Mouse (Mus musculus): ENCODE results near the gene Pmepa1. TPM values are rescaled to one million over a fixed set of nuclear protein-coding genes. Genes with fewer than 3 reads are reported as not detected.

The Pmepa1 gene
- polyA plus RNA-seq, 1 experiment: 5.3 TPM

DNA sequence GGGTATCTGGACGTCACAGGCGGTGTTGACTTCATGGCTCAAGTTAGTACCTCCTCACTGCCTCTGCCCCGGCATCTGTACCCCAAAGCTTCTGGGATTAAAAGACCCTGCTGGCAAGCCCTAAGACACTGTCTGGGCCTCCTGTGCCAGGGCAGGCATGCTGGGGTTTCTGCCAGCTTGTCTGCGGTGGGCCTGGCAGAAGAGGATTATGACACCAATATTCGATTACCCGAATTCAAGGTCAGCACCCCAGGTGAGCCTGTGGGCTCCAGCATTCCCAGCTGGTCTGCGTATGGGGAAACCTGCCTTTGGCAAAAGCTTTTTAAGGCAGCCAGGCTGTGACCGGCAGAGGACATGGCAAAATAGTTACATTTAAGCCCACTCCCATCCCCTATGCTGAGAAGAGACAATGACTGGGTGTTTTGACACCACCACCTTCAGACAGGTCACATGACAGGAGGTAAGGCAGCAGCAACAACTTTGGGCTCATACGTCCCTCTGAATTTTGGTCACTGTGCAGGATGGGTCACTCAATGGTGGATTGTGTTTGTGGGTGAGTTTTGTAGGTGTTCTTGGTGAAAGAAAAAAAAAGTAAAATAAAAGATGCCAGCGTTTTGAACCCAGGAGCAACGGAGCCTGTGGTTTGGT lies 5.6 kb downstream of the Pmepa1 start:
- no peaks in the 10 kb centered on the region for H3K9me3 ChIP-seq
- H3K4me1 ChIP-seq: peaks cover 15% of the 10 kb centered on the region
- TF ChIP-seq GATA1 (IDR thresholded peaks at IDR 0.05; ENCODE audit: borderline replicate concordance, low read length): no peak
- no peak for TF ChIP-seq FLI1 (IDR thresholded peaks at IDR 0.05; ENCODE audit: low read length)
- H3K27me3 ChIP-seq (replicated peaks): peaks cover 99% of the 10 kb centered on the region
- no peaks in the 10 kb centered on the region for H3K36me3 ChIP-seq (replicated peaks; ENCODE audit: low read length)
- no peak overlapping the region for H3K4me3 ChIP-seq (replicated peaks)

DNA sequence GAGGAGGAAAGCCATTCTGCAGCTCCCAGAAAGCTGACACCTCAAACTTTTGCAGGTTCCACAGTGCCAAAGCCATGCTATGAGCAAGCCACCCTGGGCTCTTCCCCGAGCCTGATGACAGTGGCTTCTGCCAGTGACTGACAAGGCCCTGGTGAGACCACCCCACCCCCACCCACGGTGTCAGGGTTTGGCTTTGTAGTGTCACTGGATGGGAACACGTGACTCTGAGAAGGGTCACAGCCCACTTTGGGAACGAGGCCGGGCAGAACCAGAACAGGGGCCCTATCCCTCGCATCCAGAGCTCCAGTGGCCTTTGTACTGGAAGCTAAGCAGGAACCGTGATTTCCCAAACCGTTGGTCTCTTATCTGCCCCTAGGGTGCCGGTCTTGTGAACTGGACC lies 6.1 kb downstream of the Pmepa1 start:
- peaks cover 9% of the 10 kb centered on the region for H3K4me1 ChIP-seq
- no peaks in the 10 kb centered on the region for H3K9me3 ChIP-seq
- H3K4me3 ChIP-seq (replicated peaks): no peak overlapping the region
- peaks cover 99% of the 10 kb centered on the region for H3K27me3 ChIP-seq (replicated peaks)
- TF ChIP-seq GATA1 (IDR thresholded peaks at IDR 0.05; ENCODE audit: borderline replicate concordance, low read length): no peak
- TF ChIP-seq FLI1 (IDR thresholded peaks at IDR 0.05; ENCODE audit: low read length): no peak
- no peaks in the 10 kb centered on the region for H3K36me3 ChIP-seq (replicated peaks; ENCODE audit: low read length)

DNA sequence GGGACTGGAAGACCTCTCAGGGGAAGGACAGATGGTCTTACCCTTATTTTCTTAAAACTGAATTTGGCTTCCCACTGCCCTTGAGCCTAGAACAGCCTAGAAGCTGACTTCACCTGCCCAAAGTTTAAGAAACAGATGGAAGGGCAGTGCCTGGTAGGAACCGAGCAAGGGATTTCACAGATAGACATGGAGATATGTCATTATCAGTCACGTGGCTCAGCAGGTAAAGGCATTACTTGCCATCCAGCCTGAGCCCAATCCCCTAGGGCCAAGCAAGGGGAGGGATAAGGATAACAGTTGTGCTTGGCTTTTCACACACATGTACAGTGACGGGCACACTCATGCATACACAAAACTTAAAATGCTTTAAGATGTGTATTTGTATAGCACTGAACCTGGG lies 8.8 kb downstream of the Pmepa1 start:
- H3K4me3 ChIP-seq (replicated peaks): no peak overlapping the region
- H3K9me3 ChIP-seq: no peaks in the 10 kb centered on the region
- H3K36me3 ChIP-seq (replicated peaks; ENCODE audit: low read length): no peaks in the 10 kb centered on the region
- peaks cover 98% of the 10 kb centered on the region for H3K27me3 ChIP-seq (replicated peaks)
- H3K4me1 ChIP-seq: peaks cover 24% of the 10 kb centered on the region
- TF ChIP-seq GATA1 (IDR thresholded peaks at IDR 0.05; ENCODE audit: borderline replicate concordance, low read length) (no peak), FLI1 (IDR thresholded peaks at IDR 0.05; ENCODE audit: low read length) (no peak)

DNA sequence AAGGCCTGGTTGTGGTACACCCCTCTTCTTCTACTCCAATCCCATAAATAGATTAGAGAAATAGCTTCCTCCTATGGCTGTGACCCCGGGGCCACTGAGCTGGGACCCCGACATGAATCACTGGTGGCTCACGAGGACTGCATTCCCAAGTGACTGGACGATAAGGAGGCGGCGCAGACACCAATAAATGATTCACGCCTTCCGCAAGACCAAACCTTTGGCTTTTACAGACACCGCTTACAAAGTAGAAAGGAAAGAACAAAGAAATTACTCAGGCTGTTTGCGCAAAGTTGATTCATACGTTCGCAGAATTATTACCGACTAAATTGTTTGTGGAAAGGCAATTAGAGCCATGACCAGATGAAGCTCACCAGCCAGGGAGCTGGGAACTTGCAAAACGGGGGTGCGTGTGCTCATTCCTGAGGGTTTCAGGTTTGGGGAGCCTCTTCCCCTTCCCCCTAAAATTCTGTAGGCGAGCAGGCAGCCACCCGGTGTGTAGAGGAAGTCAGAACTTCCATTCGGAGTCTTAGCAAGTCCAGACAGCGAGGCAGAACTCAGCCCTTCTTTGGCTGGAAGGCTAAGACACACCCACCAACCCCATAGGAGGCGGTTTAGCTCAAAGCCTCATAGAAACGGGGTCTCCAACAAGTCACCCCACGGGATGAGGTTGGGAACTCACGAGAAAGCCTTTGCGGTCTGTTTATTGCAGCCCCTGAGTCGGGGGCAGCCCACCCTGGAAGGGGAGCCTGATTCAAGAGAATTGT lies 9.8 kb downstream of the Pmepa1 start:
- TF ChIP-seq GATA1 (IDR thresholded peaks at IDR 0.05; ENCODE audit: borderline replicate concordance, low read length): no peak
- TF ChIP-seq FLI1 (IDR thresholded peaks at IDR 0.05; ENCODE audit: low read length): no peak
- H3K4me1 ChIP-seq: peaks cover 24% of the 10 kb centered on the region
- H3K9me3 ChIP-seq: no peaks in the 10 kb centered on the region
- peaks cover 98% of the 10 kb centered on the region for H3K27me3 ChIP-seq (replicated peaks)
- no peaks in the 10 kb centered on the region for H3K36me3 ChIP-seq (replicated peaks; ENCODE audit: low read length)
- no peak overlapping the region for H3K4me3 ChIP-seq (replicated peaks)

DNA sequence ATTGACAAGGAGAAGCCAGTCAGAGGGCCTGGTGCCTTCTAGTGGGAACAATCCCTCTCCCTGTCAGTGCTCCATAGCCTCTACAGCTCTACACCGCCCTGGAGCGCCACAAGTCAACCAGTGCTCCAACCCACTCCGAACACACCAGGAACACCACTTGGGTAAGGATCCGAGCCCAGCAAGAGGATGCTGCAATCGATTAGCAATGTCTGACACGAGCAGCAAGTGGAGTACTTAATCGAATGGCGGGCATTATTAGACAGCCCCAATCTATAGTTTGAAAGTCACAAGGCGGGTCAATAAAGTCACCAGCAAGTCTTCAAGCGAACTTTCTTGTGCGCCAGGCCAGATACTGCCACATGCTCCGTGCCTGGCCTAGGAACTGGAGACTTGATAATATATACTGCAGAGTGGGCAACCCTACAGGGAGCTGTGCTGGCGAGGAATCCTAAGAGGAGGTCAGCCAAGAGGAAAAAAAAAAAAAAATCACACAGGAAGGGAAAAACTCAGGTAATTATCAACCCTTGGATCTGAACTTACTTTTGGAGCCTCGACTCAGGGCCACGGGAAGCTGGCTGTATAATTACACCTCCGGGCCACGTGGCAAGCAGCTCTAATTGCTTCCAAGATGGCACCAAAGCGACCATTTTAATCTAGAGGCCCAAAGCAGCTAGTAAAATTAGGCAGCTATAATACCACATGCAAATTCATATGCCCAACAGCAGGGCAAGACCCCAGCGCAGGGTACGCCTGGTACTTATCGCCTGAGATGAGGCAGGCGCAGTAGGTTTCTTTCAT lies 10.7 kb downstream of the Pmepa1 start:
- Histone ChIP-seq H3K9me3 (no peaks in the 10 kb centered on the region), H3K36me3 (replicated peaks; ENCODE audit: low read length) (no peaks in the 10 kb centered on the region), H3K4me3 (replicated peaks) (no peak overlapping the region), H3K4me1 (peaks cover 24% of the 10 kb centered on the region), H3K27me3 (replicated peaks) (peaks cover 98% of the 10 kb centered on the region)
- TF ChIP-seq GATA1 (IDR thresholded peaks at IDR 0.05; ENCODE audit: borderline replicate concordance, low read length) (no peak), FLI1 (IDR thresholded peaks at IDR 0.05; ENCODE audit: low read length) (no peak)

DNA sequence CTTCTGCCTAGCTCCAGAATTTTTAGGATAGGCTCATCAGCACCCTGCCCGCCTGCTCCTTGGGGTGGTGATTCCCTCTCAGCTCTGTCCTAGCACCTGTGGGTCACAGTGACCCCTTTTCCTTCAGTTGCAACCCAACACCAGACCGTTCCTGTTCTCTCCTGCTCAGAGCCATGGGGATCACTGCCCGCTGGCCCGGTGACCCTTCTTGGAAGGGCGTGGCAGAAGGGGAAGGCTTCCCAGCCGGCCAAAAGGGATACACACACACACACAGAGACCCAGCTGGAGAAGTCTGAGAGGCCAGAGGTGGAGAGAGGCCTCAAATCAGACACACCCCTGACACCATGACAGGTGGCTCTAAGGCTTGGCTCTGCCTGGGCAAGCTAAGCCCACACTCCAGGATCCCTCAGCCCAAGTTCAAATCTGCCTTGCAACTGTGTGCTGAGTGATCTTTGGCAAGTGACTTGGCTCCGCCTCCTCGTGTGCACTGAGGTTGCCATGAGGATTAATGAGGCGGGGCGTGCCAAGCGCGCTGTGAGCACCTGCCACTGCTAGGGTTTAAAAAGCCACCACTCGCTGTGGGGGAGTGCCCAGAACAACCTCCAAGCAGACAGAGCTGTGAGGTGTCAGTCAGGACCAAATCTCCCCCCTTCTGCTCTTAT lies 11.7 kb downstream of the Pmepa1 start:
- peaks cover 99% of the 10 kb centered on the region for H3K27me3 ChIP-seq (replicated peaks)
- no peaks in the 10 kb centered on the region for H3K9me3 ChIP-seq
- TF ChIP-seq GATA1 (IDR thresholded peaks at IDR 0.05; ENCODE audit: borderline replicate concordance, low read length): no peak
- TF ChIP-seq FLI1 (IDR thresholded peaks at IDR 0.05; ENCODE audit: low read length): no peak

DNA sequence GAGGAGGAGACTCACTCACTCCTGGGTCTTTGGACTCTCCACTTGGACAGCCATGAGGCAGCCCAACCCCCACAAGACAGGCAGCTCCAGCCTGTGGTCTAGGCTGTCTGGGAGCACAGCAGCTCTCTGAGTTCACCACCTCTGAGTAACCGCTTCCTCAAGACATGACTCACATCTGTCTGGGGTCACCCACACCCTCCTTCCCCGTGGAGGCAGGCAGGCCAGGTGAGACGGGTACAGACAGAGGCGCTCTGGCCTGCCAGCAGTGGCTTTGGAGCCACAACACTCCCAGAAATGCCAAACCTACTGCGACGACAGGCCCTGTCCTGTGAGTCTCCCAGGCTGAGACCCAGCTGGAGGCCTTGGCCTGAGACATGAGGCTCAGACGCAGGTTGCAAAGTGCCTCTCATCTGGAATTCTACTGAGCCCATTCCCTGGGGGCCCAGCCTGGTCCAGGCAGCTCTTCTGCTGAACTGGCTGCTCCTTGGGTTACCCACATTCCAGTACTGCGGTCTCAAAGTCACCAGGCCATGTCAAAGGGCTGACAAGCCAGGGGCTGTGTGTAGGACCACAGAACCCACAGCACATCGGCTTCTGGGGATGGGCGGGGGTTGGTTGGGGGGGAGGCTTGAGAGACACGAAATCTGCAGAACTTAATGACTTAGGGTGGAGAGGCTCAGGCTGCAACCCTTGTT lies 12.6 kb downstream of the Pmepa1 start:
- Histone ChIP-seq H3K27me3 (replicated peaks) (peaks cover 99% of the 10 kb centered on the region), H3K4me1 (peaks cover 24% of the 10 kb centered on the region), H3K9me3 (no peaks in the 10 kb centered on the region), H3K36me3 (replicated peaks; ENCODE audit: low read length) (no peaks in the 10 kb centered on the region), H3K4me3 (replicated peaks) (peak overlapping the region; percentile 34)
- no peak for TF ChIP-seq FLI1 (IDR thresholded peaks at IDR 0.05; ENCODE audit: low read length)
- TF ChIP-seq GATA1 (IDR thresholded peaks at IDR 0.05; ENCODE audit: borderline replicate concordance, low read length): no peak

More for the DNA sequence above, 11.7 kb downstream of the Pmepa1 start:
- no peaks in the 10 kb centered on the region for H3K36me3 ChIP-seq (replicated peaks; ENCODE audit: low read length)
- H3K4me3 ChIP-seq (replicated peaks): no peak overlapping the region
- H3K4me1 ChIP-seq: peaks cover 24% of the 10 kb centered on the region

DNA sequence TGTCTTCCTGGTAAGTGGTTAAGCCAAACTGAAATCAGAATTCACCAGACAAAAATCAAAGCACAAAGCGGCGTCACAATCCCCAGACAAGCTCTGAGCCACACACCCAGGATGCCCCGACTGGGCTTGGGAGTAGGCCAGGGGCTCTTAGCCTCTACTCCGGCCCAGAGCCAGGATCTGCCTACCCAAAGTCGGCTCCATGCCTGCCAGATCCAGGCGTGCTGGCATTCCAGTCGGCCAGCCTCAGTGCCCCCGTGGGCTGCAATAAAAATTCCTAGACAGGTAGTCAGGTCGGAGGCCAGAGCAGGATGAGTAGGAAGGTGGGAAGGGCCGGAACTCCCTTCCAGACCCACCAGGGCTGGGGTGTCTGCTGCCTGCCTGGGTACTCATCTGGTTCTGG lies 14.8 kb downstream of the Pmepa1 start:
- TF ChIP-seq FLI1 (IDR thresholded peaks at IDR 0.05; ENCODE audit: low read length) (no peak), GATA1 (IDR thresholded peaks at IDR 0.05; ENCODE audit: borderline replicate concordance, low read length) (no peak)
- Histone ChIP-seq H3K27me3 (replicated peaks) (peaks cover 98% of the 10 kb centered on the region), H3K9me3 (no peaks in the 10 kb centered on the region), H3K4me3 (replicated peaks) (no peak overlapping the region), H3K4me1 (peaks cover 42% of the 10 kb centered on the region), H3K36me3 (replicated peaks; ENCODE audit: low read length) (no peaks in the 10 kb centered on the region)
